Mouse (Mus musculus) neural tube, embryonic 11.5 days (tissue): Measurements from ENCODE around the gene Tpte. TPM values are rescaled to one million over a fixed set of nuclear protein-coding genes. Genes with fewer than 3 reads are reported as not detected.
A peak's percentile ranks its signal among the peaks of the same experiment; 100 is the strongest.

Experiments
- ATAC-seq: fragments of 200-750 bp; cut with Nextera tagmentation; 2 replicates; pipeline ENCODE4 v1.8.0; 2017; ENCODE audit warnings: moderate number of reproducible peaks, mild to moderate bottlenecking, moderate TSS enrichment, moderate library complexity; ENCODE audit not compliant: insufficient read depth, low FRiP score, low TSS enrichment
- DNase-seq: peaks from one replicate; pipeline ENCODE4 v3.0.0-alpha.2; 2015; ENCODE audit warnings: low spot score
- H3K27ac ChIP-seq: fragments of 300-500 bp; sonication (generic); 2 replicates; pipeline ENCODE4 v1.5.1; 2014; ENCODE audit warnings: low read depth, mild to moderate bottlenecking, low read length
- H3K27me3 ChIP-seq: fragments of 300-500 bp; sonication (generic); 2 replicates; pipeline ENCODE4 v1.6.1; 2014; ENCODE audit warnings: mild to moderate bottlenecking, low read length, mixed read lengths; ENCODE audit not compliant: control insufficient read depth, insufficient read depth
- H3K36me3 ChIP-seq: fragments of 300-500 bp; sonication (generic); 2 replicates; pipeline ENCODE4 v1.6.1; 2014; ENCODE audit warnings: mild to moderate bottlenecking, low read length, moderate library complexity, mixed read lengths; ENCODE audit not compliant: control insufficient read depth, insufficient read depth
- H3K4me1 ChIP-seq: fragments of 300-500 bp; sonication (generic); 2 replicates; pipeline ENCODE4 v1.6.1; 2014; ENCODE audit warnings: low read length, mixed read lengths; ENCODE audit not compliant: control insufficient read depth, insufficient read depth
- H3K4me2 ChIP-seq: fragments of 300-500 bp; sonication (generic); 2 replicates; pipeline ENCODE4 v1.6.1; 2014; ENCODE audit warnings: low read depth, mild to moderate bottlenecking, moderate library complexity
- H3K4me3 ChIP-seq: fragments of 300-500 bp; sonication (generic); 2 replicates; pipeline ENCODE4 v1.5.1; 2014; ENCODE audit warnings: low read depth, low read length
- H3K9ac ChIP-seq: fragments of 300-500 bp; sonication (generic); 2 replicates; pipeline ENCODE4 v1.6.1; 2014; ENCODE audit warnings: mild to moderate bottlenecking, low read length
- H3K9me3 ChIP-seq: fragments of 300-500 bp; sonication (generic); 2 replicates; pipeline ENCODE4 v1.6.1; 2016; ENCODE audit warnings: low read length; ENCODE audit not compliant: control insufficient read depth
- WGBS: fragments of 180-500 bp; shearing (Covaris S2); extraction: QIAGEN DNeasy Blood & Tissue Kit; methylation state at CpG from one replicate; pipeline ENCODE4 v1.1.7; 2014; 5-methylcytosine and 5-hydroxymethylcytosine counted together
- polyA plus RNA-seq: library from polyadenylated mRNA; unstranded; fragments of >200 nt; fragmentation: Nextera tagmentation; extraction: Ambion mirVana; gene quantifications from 2 replicates; pipeline ENCODE4 v1.2.1, GENCODE M21; 2014

Tpte gene
- polyA plus RNA-seq, 1 experiment from 2014 or later: not detected

DNA sequence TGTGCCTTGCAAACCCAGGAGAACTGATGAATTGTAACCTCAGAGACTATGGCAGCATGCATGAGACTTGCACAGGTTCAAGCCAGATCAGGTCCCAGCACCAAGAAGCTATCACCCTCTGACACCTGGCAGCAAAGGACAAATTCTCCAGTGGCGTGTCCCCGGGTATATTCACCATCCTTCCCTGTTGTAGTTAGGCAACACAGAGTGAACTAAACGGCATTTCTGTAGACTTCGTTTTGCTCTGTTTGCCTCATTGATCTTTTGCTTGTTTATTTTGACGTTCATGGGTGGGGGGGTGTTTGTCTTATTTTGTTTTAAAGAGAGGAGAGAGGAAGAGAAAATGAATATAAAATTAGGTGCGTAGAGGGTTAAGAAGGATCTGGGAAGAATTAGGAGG lies 101.9 kb downstream of the Tpte start:
- H3K27ac ChIP-seq: no peak overlapping the region
- no peaks in the 10 kb centered on the region for H3K36me3 ChIP-seq
- no peak for ATAC-seq
- no peak for DNase-seq
- H3K9ac ChIP-seq: no peak overlapping the region
- WGBS: 90% methylated on average over 6 of the region's 6 CpGs
- H3K27me3 ChIP-seq: no peaks in the 10 kb centered on the region
- H3K4me3 ChIP-seq: no peak overlapping the region
- no peaks in the 10 kb centered on the region for H3K4me1 ChIP-seq
- H3K4me2 ChIP-seq: no peak overlapping the region
- no peaks in the 10 kb centered on the region for H3K9me3 ChIP-seq

DNA sequence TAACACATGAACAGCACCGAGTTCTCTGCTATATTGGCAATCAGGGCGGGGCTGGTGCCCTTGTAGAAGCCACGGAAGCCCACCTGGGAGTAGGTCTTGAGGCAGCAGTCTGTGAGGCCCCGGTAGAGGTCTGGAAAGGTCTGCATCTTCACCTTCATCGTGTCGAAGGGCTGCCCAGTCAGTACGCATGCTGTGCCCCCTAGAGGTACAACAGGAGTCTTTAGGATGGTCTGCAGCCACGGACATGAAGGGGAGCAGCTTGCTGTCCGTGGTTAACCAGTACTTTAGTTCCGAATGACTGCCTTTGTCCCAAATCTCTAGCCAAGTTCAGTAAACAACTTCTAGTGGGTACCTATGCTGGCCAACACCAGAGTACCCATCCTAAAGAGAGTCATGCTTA lies 106.6 kb downstream of the Tpte start:
- WGBS: 81% methylated on average over 10 of the region's 10 CpGs
- no peak for DNase-seq
- no peak overlapping the region for H3K9ac ChIP-seq
- H3K36me3 ChIP-seq: no peaks in the 10 kb centered on the region
- no peaks in the 10 kb centered on the region for H3K27me3 ChIP-seq
- H3K9me3 ChIP-seq: no peaks in the 10 kb centered on the region
- no peak for ATAC-seq
- no peak overlapping the region for H3K27ac ChIP-seq
- H3K4me1 ChIP-seq: no peaks in the 10 kb centered on the region
- H3K4me2 ChIP-seq: no peak overlapping the region
- no peak overlapping the region for H3K4me3 ChIP-seq

DNA sequence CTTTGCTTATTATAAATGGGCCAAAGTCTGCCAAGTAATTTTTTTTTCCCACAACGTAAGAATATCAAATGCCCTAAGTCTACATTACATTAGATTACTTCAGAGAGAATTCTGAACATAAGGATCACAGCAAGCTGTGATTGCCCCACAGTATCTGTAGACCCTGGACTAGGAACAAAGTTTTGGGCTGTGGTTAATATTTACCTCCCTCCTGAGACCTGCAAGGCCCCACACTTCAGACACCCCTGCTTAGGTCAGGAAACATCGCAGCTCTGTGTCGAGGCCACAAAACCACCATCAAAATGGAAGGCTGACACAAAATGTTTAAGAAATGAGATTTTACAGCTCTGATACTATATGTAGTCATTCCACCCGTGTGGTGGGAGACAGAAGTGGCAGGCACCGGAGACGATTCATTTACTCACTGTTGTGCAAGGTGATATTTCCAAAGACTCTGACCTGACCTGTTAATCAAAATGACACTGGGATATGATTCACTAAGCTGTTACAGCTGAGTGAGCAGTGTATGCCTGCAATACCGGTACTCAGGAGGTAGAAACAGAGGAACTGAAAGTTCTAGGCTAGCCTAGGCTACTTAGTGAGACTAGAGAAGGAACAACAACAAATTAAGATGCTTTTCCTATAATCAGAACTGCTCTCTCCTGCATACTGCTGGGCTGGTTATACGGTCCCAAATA lies 107.7 kb downstream of the Tpte start:
- 94% methylated on average over 8 of the region's 8 CpGs for WGBS
- H3K27me3 ChIP-seq: no peaks in the 10 kb centered on the region
- no peak overlapping the region for H3K4me3 ChIP-seq
- H3K9me3 ChIP-seq: no peaks in the 10 kb centered on the region
- ATAC-seq: no peak
- H3K36me3 ChIP-seq: no peaks in the 10 kb centered on the region
- no peak overlapping the region for H3K27ac ChIP-seq
- H3K9ac ChIP-seq: no peak overlapping the region
- no peaks in the 10 kb centered on the region for H3K4me1 ChIP-seq
- no peak for DNase-seq
- no peak overlapping the region for H3K4me2 ChIP-seq

DNA sequence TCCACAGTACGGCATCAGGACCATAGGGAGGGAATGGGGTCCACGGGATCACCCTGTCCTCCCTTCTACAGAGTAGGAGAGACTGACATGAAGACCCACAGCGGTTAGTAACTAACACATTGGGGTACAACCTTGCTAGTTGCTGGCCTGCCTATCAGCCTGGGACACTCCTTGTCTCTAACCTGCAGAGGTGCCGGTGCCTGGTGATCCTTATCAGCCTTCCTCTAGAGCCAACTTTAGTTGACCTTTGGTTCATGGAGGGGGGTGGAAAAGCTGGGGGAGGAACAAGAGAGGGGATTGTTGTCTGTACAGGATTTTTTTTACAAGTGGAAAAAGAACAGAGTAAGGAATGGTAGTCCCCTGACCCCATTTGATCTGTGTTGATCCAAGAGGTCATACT lies 111.2 kb downstream of the Tpte start:
- no peaks in the 10 kb centered on the region for H3K36me3 ChIP-seq
- WGBS: 87% methylated on average over 4 of the region's 4 CpGs
- no peak overlapping the region for H3K4me2 ChIP-seq
- H3K9ac ChIP-seq: no peak overlapping the region
- no peak overlapping the region for H3K4me3 ChIP-seq
- no peaks in the 10 kb centered on the region for H3K27me3 ChIP-seq
- DNase-seq (no peak), ATAC-seq (no peak)
- H3K4me1 ChIP-seq: no peaks in the 10 kb centered on the region
- H3K9me3 ChIP-seq: no peaks in the 10 kb centered on the region
- no peak overlapping the region for H3K27ac ChIP-seq

DNA sequence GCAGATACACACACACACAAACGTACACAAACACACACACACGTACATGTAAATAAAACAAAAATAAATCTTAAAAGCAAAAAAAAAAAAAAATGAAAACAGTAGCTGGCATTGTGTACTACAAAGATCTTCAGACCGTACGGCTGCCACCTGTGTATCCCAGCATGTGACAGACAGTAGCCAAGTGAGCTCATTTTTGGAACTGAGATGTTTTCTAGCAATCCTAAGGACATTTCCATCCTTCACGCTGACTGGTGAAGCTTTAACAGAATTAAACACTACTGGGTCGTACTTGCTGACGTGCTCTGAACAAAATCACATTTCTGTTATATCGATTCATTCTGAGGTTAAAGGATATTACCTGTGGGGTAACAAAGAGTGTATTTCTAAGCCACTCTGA lies 112.0 kb downstream of the Tpte start:
- 95% methylated on average over 8 of the region's 8 CpGs for WGBS
- no peak for DNase-seq

DNA sequence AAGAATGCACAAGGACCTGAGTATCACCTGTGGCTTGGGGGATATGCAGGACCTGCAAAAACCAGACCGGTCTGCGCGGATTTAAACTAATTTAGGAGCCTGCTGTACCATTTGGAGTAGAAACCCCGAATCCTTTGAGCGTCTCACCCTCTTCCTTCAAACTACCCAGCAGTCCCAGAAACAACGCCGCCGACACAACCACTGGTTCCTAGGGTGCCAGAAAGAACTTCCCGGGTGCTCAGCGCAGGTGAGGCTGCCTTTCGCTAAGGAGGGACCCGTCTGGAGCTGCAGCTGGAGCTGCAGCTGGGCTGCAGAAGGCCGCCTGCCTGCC lies 114.5 kb downstream of the Tpte start:
- Histone ChIP-seq H3K4me2 (peak overlapping the region; percentile 83), H3K27me3 (no peaks in the 10 kb centered on the region), H3K9ac (peak overlapping the region; percentile 75), H3K4me3 (peak overlapping the region; percentile 73), H3K27ac (peak overlapping the region; percentile 45; the same call in 1 of the 2 replicates), H3K4me1 (no peaks in the 10 kb centered on the region), H3K9me3 (no peaks in the 10 kb centered on the region), H3K36me3 (no peaks in the 10 kb centered on the region)
- WGBS: under 1% methylated on average over 13 of the region's 13 CpGs
- DNase-seq (no peak), ATAC-seq (no peak; the same call in 1 of the 2 replicates)

More for the DNA sequence above, 112.0 kb downstream of the Tpte start:
- H3K9ac ChIP-seq: no peak overlapping the region
- no peak overlapping the region for H3K4me2 ChIP-seq
- H3K9me3 ChIP-seq: no peaks in the 10 kb centered on the region
- H3K27ac ChIP-seq: no peak overlapping the region
- no peak for ATAC-seq
- H3K27me3 ChIP-seq: no peaks in the 10 kb centered on the region
- H3K4me1 ChIP-seq: no peaks in the 10 kb centered on the region
- H3K36me3 ChIP-seq: no peaks in the 10 kb centered on the region
- H3K4me3 ChIP-seq: no peak overlapping the region

DNA sequence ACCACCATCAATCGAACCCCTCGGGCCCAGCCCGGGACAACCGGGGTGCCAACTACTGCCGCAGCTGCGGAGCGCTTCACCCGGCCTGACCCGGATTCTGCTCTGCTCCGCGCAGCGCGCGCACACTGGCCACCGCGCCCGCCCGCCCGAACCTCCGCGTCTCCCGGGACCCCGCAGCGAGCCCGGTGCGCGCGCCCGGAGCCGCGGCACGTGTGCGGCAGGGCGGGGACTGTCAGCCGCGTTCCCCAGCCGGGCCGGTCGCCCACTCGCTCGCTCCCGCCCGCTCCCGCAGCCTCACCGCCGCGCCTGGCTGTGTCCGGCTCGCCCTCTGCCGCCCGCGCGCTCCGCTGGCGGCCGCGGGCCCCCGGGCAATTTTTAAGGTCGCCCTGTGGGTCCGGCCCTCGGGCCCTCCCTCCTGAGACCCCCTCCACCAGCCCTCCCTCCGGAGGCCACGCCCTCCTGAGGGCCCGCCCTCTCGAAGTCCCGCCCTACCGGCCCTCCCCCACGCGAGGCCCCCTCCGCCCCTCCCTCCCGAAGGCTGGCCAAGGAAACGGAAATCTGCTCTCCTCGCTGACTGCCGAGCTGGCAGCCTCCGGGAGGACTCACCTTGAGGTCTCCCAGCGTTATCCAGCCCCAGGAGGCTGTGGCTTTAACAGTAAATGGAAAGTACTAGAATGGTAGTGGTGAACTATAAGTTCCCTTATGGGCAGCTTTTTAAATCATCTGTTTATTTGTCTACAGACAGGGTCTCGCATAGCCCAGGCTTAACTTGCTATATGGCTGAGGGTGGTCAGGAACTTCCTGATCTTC lies 115.1 kb downstream of the Tpte start, which contains the start of gene Slc25a15:
TSS of gene Slc25a15 (minus strand) at position 456 of the 810 bp plus-strand sequence.
- no peaks in the 10 kb centered on the region for H3K36me3 ChIP-seq
- H3K27ac ChIP-seq: peak within 1 kb of the TSS; percentile 45; the same call in 1 of the 2 replicates
- no peaks in the 10 kb centered on the region for H3K4me1 ChIP-seq
- H3K27me3 ChIP-seq: no peaks in the 10 kb centered on the region
- H3K9me3 ChIP-seq: no peaks in the 10 kb centered on the region
- peak within 1 kb of the TSS; percentile 73 for H3K4me3 ChIP-seq
- H3K4me2 ChIP-seq: peak within 1 kb of the TSS; percentile 83
- ATAC-seq: peak; percentile 93
- under 1% methylated on average over 48 of the region's 77 CpGs for WGBS
- H3K9ac ChIP-seq: peak within 1 kb of the TSS; percentile 75
- peak; percentile 93 for DNase-seq

DNA sequence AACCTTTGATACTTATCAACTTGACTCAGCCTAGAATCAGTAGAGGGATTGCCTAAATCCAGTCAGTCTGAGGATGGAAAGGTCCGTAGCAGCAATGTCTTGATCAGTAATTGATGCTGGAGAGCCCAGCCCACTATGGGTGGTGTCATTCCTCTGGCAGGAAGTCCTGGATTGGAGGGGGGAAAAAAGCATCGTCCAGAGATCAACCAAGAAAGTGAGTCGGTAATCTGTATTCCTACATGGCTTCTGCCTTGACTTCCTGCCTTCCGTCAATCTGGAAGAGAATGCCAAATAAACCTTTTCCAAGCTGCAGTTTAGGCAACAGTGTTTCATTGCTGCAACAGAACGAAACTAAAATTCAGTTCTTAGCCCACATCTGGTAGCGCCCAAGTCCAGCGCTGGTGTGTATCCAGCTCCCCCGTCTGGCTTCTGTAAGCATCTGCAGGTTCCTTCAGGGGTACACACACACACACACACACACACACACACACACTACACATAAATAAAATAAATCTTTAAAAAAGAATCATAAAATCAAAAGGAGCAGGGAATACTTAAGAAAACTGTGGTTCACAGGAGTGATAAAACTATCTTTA lies 116.1 kb downstream of the Tpte start:
- H3K9ac ChIP-seq: no peak overlapping the region
- H3K27ac ChIP-seq: no peak overlapping the region
- WGBS: 88% methylated on average over 8 of the region's 8 CpGs

More for the DNA sequence above, 116.1 kb downstream of the Tpte start:
- Histone ChIP-seq H3K27me3 (no peaks in the 10 kb centered on the region), H3K36me3 (no peaks in the 10 kb centered on the region), H3K4me1 (no peaks in the 10 kb centered on the region), H3K4me3 (peak overlapping the region; percentile 1; the same call in 1 of the 2 replicates), H3K9me3 (no peaks in the 10 kb centered on the region), H3K4me2 (peak overlapping the region; percentile 83)
- ATAC-seq (no peak), DNase-seq (no peak)
